Mouse (Mus musculus): ENCODE results near the gene Mief2. TPM values are rescaled to one million over a fixed set of nuclear protein-coding genes. Genes with fewer than 3 reads are reported as not detected.
A peak's percentile ranks its signal among the peaks of the same experiment; 100 is the strongest.

Mief2 gene
- total RNA-seq, 2 experiments from 2014 or later = 30.5 to 34.2 TPM

DNA sequence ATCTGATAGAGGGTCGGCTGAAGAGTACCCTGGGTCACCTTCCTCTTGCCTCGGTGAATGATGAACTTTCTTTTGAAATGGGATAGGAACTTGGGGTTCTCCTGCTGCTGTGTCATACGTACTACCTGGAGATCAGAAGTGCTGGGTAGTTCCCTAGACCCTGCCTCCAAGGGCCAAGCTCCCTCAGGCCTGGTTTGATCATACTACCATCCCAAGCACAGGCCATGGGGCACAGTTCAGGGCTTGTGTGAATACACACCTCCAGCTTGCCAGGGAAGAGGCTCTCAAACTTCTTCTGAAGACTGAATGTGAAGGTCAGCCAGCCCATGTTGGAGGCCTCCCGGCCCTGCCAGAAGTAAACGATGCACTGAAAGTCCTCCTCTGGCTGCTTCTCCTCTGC, 12.4 kb upstream of the Mief2 start:
- DNase-seq = no peak

GRCm38 (mm10) chr11:60719263-60719662, 8.9 kb upstream of the Mief2 start:
- DNase-seq = no peak

GRCm38 (mm10) chr11:60726601-60727391, 1.4 kb upstream of the Mief2 start, which contains the start of gene Flii:
Flii (minus strand) TSS chr11:60727263.
- peak; percentile 87 to 89 for DNase-seq

DNA sequence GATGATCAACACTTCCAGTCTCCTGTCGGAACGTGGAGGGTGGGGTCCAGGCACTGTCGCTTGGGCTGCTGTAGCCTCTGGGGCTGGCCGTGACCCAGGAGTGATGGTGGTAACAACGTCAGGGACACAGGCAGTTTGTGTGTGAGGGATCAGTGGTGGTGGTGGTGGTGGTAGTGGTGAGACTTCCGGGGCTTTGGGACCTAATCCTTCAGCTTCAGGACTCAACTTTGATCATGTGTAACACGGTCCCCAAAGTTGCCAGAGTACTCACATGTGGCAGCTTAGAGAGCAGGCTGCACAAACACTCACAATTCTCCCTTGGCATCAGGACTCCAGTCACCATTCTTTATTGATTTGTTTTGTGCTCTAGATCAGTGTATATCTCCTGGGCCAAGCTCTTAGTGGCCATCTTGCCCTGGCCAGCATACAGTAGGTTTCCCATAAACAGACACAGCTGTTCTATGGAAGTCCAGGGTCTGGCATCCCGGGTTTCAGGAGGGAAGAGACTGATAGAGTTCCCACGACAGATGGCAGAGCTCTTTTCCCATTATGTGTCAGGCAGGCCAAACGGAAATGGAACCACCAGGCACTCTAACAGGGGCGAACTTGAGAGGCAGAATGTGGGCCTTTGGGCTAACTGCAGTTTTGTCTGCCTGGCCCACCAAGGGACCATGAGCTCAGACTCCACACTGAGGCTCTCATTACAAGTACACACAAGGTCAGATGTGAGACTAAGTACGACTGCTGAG, 632 bp upstream of the Mief2 start:
- DNase-seq = no peak

DNA sequence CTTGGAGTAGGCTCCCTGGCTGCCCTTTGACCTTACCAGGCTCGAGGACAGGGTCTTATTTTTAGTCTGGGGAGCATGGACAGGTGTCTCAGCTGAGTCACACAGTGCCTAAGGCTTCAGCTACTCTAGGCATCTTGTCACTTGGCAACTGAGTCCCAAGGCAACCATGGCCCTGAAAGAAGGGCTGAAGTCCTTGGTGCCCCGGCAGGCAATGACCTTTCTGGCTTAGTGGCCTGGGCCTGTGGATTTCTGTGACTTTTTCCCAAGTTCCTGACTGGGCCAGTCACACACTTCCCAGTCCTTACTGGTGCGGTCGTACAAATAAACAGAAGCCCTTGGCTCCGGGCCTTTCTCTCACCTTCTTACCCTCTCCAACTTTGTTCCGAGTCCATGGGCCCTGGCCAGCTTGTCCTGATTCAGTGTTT, 1.0 kb downstream of the Mief2 start:
- DNase-seq = peak; percentile 43 to 49

DNA sequence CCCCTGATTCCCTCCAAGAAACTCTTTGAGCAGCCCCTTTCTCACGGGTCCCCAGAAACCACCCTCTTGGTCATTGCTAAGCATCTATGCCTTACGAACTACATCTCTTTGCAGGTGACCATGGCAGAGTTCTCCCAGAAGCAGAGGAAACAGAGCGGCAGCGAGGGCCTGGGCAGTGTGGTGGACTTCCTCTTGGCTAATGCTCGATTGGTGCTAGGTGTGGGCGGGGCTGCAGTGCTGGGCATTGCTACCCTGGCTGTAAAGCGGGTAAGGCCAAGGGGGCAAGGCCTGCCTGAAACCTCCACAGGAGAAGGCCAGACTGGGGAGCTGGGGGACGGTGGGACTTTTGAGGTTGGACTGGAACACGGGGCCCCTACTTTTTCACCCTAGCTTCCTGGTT, 2.0 kb downstream of the Mief2 start:
- no peak for DNase-seq

- DNase-seq = no peak
Observed at GRCm38 (mm10) chr11:60731251-60731650, 3.1 kb downstream of the Mief2 start.

GRCm38 (mm10) chr11:60734206-60734605, 6.0 kb downstream of the Mief2 start:
- no peak for DNase-seq

- DNase-seq = no peak
Observed at GRCm38 (mm10) chr11:60735191-60735590, 7.0 kb downstream of the Mief2 start.

DNA sequence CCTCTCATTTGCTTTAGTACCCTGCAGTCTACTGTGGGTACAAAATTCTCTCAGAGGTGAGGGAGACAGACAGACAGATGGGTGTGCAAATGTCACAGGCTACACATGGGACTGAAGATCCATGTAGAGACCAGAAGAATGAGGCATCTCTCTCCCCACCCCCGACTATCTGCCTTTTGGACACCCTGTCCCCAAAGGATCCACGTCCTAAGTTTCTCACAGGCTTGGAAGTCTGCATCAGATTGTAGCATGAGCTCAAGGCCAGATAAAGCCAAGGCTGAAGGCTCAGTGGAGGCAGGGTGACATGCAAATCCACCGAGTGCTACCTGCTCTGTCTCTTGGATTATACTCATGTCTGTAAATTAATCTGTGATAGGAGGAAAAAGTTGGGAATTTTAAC, 8.3 kb downstream of the Mief2 start:
- no peak for DNase-seq

DNA sequence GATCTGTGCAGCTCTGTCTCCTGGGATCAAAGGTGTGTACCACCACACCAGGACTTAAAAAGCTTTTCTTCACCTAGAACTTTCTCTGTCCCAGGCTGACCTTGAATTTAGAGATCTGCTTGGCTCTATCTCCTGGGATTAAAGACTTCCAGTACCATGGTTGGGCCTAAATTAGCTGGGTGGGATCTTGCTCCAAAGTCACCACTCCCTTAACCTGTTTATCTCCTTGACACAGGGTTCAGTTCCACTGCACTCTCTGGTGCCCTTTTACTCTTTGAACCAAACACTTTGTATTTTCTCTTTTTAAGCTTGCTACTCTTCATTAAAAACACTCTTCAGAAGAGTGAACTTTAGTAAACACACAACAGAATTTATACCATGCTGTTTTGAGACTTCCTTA, 9.3 kb downstream of the Mief2 start:
- DNase-seq = no peak

GRCm38 (mm10) chr11:60740321-60740720, 12.1 kb downstream of the Mief2 start:
- no peak for DNase-seq

- DNase-seq = no peak
Observed at GRCm38 (mm10) chr11:60755570-60755969, 27.4 kb downstream of the Mief2 start.

- no peak for DNase-seq
Observed at GRCm38 (mm10) chr11:60761681-60762080, 33.5 kb downstream of the Mief2 start.

- no peak for DNase-seq
Observed at GRCm38 (mm10) chr11:60766969-60767368, 38.8 kb downstream of the Mief2 start.

- no peak for DNase-seq
Observed at GRCm38 (mm10) chr11:60769322-60769721, 41.1 kb downstream of the Mief2 start.

GRCm38 (mm10) chr11:60770776-60771175, 42.6 kb downstream of the Mief2 start:
- DNase-seq = no peak

GRCm38 (mm10) chr11:60772161-60772560, 44.0 kb downstream of the Mief2 start:
- DNase-seq = no peak

DNA sequence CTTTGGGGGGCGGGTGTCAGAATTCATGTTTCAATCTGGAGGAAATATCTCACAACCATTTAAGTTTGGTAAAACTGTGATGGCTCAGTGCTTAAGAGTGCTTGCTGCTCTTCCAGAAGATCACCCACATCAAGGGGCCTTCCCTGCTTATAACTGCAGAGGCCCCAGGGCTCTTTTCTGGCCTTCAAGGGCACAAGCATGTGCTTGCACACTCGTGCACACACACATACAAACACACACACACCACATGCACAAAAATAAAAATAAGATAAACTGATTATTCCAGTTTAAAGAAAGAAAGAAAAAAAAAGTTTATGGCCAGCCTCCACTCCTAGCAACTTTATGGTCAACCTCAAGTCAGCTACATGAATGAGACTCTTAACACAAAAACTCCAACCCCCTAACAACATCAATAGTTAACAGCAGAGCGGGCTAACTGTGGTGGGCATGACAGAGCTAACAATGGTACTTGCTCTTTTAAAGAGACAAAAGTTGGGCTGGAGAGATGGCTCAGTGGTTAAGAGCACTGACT, 46.0 kb downstream of the Mief2 start:
- no peak for DNase-seq

GRCm38 (mm10) chr11:60774841-60775240, 46.6 kb downstream of the Mief2 start:
- DNase-seq = no peak

DNA sequence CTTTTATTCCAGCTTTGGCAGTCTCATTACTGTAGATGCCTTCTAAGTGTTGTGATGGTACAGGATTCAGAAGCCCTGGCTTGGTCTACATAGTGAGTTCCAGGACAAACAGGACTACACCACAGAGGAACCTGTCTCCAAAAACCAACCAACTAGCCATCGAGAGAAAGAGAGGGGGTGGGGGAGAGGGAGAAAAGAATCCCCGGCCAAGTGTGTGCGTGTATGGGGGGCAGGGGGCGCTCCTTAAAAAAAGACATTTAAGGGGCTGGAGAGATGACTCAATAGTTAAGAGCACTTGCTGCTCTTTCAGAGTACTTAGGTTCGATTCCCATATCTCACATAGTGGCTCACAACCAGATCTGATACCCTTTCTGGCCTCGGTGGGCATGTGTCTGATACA, 47.4 kb downstream of the Mief2 start:
- no peak for DNase-seq

DNA sequence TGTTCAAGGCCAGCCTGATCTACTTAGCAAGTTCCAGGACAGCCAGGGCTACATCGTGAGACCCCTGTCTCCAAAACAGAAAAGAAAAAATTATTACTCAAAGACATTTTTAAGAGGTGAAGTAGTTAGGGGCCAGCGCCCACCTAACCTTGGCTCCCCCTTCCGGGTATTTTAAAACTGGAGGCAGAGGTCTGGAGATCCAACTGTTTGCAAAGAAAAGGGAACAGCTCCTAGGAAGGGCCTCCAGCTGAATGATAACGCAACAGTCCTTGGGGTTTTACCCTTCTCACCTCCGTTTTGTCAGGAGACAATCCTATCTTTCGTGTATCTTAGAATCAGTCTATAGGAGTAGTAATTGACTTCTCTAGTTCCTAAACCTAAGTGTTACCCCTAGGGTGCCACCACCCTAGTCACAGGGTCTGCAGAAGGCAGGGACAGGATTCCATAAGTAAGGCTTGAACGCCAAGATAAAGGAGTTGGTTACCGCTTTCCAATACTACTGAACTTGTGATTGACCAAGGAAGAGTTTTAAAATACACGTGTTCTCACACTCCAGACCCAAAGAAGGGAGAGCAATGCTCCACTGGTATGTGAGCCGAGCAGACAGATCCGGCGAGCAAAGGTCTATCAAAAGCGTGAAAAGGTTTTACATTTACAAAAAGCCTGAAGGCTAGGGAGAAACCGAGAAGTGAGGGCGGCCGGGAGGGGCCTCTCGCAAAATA, 48.1 kb downstream of the Mief2 start:
- peak in 1 of 2 experiments; percentile 74 for DNase-seq

Data from heart, adult 18-20 months (tissue).